Mouse (Mus musculus) thymus, adult 18-20 months (tissue): ENCODE results near the gene Sv2a.

Source experiments
- DNase-seq, 2 experiments: peaks; one replicate each; pipeline ENCODE4 v3.0.0; 2022; ENCODE audit warnings: mixed read lengths in 2 of 2

The Sv2a gene

DNA sequence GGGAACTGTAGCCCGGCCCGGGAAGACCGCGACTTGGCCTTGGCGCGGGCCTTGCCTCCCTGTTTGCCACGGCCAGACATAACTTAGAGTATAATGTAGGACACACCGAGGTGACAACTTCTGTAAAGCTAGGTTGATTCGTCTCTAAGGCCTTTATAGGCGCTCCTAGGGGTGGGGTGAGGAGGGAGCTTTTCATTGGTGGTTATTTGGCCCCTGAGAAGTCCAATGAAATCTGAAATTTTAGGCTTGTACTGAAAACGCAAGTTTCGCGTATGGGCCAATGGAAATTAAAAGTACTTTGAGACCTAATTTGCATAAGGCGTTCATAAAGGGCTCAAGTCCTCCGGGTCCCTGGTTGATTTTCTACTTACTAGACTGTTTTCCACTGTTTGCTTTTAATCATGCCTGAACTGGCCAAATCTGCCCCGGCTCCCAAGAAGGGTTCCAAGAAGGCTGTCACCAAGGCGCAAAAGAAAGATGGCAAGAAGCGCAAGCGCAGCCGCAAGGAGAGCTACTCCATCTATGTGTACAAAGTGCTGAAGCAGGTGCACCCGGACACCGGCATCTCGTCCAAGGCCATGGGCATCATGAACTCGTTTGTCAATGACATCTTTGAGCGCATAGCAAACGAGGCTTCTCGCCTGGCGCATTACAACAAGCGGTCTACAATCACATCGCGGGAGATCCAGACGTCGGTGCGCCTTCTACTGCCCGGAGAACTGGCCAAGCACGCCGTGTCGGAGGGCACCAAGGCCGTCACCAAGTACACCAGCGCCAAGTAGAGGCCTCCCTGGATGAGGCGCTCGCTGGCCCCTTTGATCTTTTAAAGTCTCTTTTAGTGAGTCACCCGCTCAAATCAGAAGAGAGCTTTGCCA, 40.1 kb downstream of the Sv2a start, which contains the start of the genes Hist2h2ac and Hist2h2be:
TSS of gene Hist2h2ac (minus strand) at position 116 of the 875 bp plus-strand sequence.
TSS of gene Hist2h2be (plus strand) at position 355 of the 875 bp plus-strand sequence.
- peak; percentile 75 to 92 for DNase-seq

- DNase-seq = peak in 1 of 2 experiments; percentile 36
Observed at GRCm38 (mm10) chr3:96221640-96222038, 40.7 kb downstream of the Sv2a start.

DNA sequence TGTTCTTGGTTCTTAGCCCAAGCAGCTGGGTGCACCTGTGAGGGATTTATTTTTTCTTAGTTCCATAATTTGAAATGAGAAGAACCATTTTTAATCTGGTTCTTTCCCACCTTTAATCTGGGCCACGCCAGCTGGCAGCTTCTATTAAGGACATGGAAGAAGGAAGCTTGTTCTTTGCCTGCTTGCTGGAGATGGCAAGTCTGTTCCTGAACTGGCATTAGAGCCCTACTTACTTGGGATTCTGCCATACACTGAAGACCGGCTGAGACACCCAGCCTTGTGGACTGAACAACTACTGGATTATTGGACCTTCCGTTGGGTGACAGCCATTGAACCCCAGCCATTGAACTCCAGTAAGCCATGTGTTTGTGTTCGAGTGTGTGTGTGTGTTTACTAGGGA, 41.8 kb downstream of the Sv2a start:
- DNase-seq = no peak

- DNase-seq = no peak
Observed at GRCm38 (mm10) chr3:96225421-96225820, 44.5 kb downstream of the Sv2a start.

- DNase-seq = no peak
Observed at GRCm38 (mm10) chr3:96226695-96227648, 46.0 kb downstream of the Sv2a start.

DNA sequence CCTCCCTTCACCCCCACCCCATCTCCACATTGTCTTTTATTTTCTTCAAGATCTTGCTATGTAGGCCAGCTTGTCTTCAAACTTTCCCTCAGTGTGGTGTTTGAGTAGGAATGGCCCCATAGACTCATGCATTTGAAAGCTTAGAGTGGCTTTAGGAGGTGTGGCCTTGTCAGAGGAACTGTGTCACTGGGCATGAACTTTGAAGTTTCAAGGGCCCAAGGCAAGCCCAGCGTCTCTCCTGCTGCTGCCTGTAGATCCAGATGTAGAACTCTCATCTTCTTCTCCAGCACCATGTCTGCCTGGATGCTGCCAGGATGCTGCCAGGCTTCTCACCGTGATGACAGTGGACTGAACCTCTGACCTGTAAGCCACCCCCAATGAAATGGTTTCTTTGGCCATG, 47.9 kb downstream of the Sv2a start:
- no peak for DNase-seq

GRCm38 (mm10) chr3:96230404-96230803, 49.5 kb downstream of the Sv2a start:
- no peak for DNase-seq

DNA sequence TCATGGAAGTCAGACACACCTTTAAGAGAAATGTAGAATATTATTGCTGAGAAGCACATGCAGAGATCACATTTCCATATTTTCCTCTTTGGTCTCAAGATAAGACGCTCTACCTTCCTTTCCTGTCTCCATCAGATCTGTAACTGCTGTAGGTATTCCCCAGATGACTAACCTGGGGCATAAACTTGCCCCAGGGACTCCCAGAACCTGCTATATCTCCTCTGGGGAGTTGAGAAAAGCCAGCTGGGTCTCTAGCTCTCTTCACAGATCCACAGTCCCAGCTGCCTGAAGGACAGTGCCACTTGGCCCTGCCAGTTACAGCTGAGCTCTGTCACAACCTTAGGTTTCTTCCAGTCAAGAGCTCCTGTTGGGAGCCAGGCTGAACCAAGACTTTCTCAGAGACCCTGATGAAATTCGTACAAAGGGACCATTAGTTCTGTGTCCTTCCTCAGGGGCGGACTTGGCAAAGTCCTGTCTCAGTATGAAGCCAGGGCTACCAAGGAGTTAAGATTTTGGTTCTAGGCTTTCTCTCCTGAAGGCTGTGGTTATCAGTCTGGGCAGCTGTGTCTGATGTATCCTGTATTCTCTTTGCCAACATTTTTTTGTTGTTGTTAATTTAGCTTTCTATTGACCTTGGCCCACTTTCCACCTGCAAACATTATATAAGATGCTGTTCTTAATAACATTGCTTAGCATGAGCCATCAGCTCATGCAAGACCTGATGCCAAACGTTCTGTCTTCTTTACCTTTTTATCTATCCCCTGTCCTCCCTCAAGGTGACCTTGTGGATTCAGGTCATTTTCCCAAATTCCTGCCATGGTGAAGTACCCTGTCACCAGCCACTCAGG, 50.2 kb downstream of the Sv2a start:
- DNase-seq = no peak

GRCm38 (mm10) chr3:96231758-96232120, 50.8 kb downstream of the Sv2a start:
- DNase-seq = no peak

- DNase-seq = no peak
Observed at GRCm38 (mm10) chr3:96234914-96235313, 54.0 kb downstream of the Sv2a start.

GRCm38 (mm10) chr3:96235836-96236235, 54.9 kb downstream of the Sv2a start:
- DNase-seq = no peak

GRCm38 (mm10) chr3:96236834-96237334, 55.9 kb downstream of the Sv2a start:
- DNase-seq = no peak

GRCm38 (mm10) chr3:96237335-96237903, 56.5 kb downstream of the Sv2a start:
- DNase-seq = no peak

- no peak for DNase-seq
Observed at GRCm38 (mm10) chr3:96237904-96238511, 57.1 kb downstream of the Sv2a start.

DNA sequence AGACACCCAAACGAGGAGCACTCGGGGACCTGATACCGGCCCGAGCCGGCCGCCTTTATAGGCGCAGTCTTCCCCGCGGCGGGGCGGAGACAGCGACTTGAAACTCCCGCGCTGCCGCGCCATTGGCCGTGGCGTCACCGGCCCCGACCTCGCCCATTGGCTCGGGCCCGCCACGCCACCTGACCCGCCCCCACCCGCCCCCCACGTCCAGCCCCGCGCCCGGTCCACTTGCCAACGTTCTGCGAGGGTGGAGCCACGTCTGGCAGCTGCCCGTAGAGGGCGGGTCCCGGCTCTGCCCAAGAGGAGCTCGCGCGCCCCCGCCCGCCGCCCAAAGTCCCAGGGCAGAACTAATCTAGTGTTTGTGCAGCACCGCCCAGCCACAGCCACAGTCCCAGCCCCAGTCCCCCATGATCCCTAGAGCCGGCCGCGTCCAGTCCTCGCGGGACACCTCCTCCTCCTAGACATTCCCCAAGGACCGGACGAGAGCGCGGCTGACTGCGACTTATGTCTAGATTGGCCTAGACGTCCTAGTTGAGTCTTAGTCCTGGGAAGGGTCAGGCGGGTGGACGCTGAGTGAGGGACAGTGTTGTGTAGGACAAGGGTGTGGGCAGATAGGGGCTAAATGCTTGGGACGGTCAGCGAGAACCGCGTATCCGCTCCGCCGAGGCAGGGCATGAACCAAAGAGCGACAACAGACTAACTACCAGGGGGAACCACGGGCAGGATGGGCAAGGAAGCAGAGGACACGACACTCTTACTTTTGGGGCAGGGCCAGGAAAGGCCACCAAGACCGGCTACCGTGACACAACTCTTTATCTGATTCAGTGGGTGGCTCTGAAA, 58.2 kb downstream of the Sv2a start, which contains the start of gene Hist2h3c2:
TSS of gene Hist2h3c2 (minus strand) at position 174 of the 840 bp plus-strand sequence.
- peak; percentile 43 to 44 for DNase-seq

- peak; percentile 88 to 94 for DNase-seq
Observed at GRCm38 (mm10) chr3:96239949-96240798, 59.2 kb downstream of the Sv2a start, which contains the start of gene Hist2h2aa2. Gene Hist2h2aa2 (minus strand): TSS chr3:96240276.

DNA sequence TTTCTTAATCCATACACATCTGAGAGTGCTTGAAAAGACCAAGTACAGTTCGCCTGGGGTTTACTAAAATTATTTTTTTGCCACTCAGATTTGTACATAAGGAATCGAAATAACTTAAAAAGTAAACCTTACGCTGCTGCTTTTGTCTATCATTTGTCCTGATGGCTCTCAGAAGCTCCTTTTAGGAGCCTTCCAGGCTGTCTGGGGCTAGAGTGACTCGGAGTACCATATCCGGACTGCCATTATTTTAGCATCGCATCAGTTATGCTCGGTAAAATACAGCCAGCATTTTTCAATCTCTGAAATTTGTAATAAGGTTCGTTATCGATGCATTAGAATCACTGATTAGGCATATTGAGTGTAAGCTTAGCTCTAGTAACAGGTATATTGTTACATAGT, 59.8 kb downstream of the Sv2a start:
- no peak for DNase-seq

GRCm38 (mm10) chr3:96243921-96244572, 63.1 kb downstream of the Sv2a start:
- no peak for DNase-seq
